Mouse (Mus musculus): ENCODE measurements around the gene Togaram2. TPM values are rescaled to one million over a fixed set of nuclear protein-coding genes. Genes with fewer than 3 reads are reported as not detected.
A peak's percentile ranks its signal among the peaks of the same experiment; 100 is the strongest.

Gene Togaram2
- total and polyA plus RNA-seq, 2 experiments from 2014 or later = 1.0 to 1.2 TPM

DNA sequence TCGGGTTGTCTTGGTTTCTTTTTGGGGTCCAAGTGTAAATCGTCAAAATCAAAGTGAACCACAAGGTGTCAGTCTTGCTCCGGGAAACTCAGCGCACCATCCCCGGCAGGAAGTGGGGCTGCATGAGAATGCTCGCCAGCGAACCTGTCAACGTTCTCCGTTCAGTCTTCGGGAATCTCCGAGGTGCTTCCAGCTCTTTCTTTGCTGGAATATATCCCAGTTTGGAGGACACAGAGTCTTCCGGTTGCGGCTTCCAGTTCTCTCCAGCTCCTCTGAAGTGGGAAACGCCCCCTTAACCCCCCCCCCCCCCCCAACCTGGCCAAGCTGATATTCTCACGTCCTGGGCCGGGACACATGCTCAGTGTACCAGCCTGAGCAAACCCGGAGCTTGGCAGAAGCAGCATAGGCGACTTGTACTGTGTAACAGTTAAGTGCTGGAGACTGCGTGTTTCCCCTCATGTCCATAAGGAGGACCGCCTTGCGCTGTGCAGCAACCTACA is 10.3 kb upstream of the Togaram2 start:
- H3K9ac ChIP-seq (replicated peaks; ENCODE audit: low read length) = no peak overlapping the region
- H3K27me3 ChIP-seq (ENCODE audit: insufficient read depth, low read length) = no peaks in the 10 kb centered on the region
- ATAC-seq = peak; percentile 90
- H3K4me2 ChIP-seq (ENCODE audit: low read depth, low read length) = peak overlapping the region; percentile 59
- peak; percentile 83 for TF ChIP-seq CTCF (IDR thresholded peaks at IDR 0.05; ENCODE audit: low read depth)
- no peak overlapping the region for H3K27ac ChIP-seq
- peak; percentile 92 for DNase-seq (ENCODE audit: low spot score)
- 6% methylated on average over 21 of the region's 21 CpGs for WGBS
- peaks cover 3% of the 10 kb centered on the region; the same call in 1 of the 2 replicates for H3K36me3 ChIP-seq (ENCODE audit: insufficient read depth, low read length)
- no peaks in the 10 kb centered on the region for H3K4me1 ChIP-seq (ENCODE audit: insufficient read depth, low read length)
- peak overlapping the region; percentile 30 for H3K4me3 ChIP-seq (ENCODE audit: low read length)
- H3K9me3 ChIP-seq (ENCODE audit: low read length) = no peaks in the 10 kb centered on the region

DNA sequence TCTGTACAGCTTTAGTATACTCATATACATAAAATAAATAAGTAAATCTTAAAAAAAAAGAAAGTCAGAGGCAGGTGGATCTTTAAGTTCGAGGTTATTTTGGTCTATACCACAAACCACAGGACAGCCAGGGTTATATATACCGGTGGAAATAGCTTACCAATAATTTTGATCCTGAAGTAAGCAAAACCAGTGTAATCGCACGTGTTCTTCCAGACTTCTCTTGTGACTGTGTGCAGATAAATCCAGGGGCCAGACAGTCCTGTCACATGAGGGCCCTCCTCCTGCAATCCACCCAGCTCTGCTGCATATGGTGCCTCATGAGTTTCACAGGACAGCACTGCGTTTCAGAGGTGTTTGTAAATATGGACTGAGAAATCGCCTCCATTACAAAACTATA is 9.6 kb upstream of the Togaram2 start:
- DNase-seq (ENCODE audit: low spot score) (no peak), ATAC-seq (no peak)
- Histone ChIP-seq H3K4me2 (ENCODE audit: low read depth, low read length) (no peak overlapping the region), H3K4me1 (ENCODE audit: insufficient read depth, low read length) (no peaks in the 10 kb centered on the region), H3K27ac (no peak overlapping the region), H3K9ac (replicated peaks; ENCODE audit: low read length) (no peak overlapping the region), H3K4me3 (ENCODE audit: low read length) (no peak overlapping the region), H3K36me3 (ENCODE audit: insufficient read depth, low read length) (no peaks in the 10 kb centered on the region), H3K9me3 (ENCODE audit: low read length) (no peaks in the 10 kb centered on the region), H3K27me3 (ENCODE audit: insufficient read depth, low read length) (no peaks in the 10 kb centered on the region)
- WGBS = 90% methylated on average over 6 of the region's 6 CpGs
- TF ChIP-seq CTCF (IDR thresholded peaks at IDR 0.05; ENCODE audit: low read depth) = no peak

DNA sequence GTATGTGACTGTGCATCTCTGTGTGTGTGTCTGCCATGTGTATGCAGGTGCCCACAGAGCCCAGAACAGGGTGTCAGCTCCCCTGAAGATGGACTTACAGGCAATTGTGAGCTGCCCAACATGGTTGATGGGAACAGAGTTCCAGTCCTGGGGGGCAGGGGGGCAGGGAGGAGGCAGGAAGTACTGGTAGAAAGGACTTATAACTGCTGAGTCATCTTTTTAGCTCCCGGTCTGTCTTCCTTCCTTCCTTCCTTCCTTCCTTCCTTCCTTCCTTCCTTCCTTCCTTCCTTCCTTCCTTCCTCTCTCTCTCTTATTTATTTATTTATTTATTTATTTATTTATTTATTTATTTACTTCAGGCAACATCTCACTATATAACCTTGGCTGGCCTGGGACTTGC is 8.9 kb upstream of the Togaram2 start:
- DNase-seq (ENCODE audit: low spot score) (no peak), ATAC-seq (no peak)
- H3K36me3 ChIP-seq (ENCODE audit: insufficient read depth, low read length) = no peaks in the 10 kb centered on the region
- no peak overlapping the region for H3K4me2 ChIP-seq (ENCODE audit: low read depth, low read length)
- no peak overlapping the region for H3K9ac ChIP-seq (replicated peaks; ENCODE audit: low read length)
- no peak overlapping the region for H3K4me3 ChIP-seq (ENCODE audit: low read length)
- TF ChIP-seq CTCF (IDR thresholded peaks at IDR 0.05; ENCODE audit: low read depth) = no peak
- no peaks in the 10 kb centered on the region for H3K4me1 ChIP-seq (ENCODE audit: insufficient read depth, low read length)
- H3K9me3 ChIP-seq (ENCODE audit: low read length) = no peaks in the 10 kb centered on the region
- 94% methylated on average over 1 of the region's 1 CpGs for WGBS
- H3K27ac ChIP-seq = no peak overlapping the region
- H3K27me3 ChIP-seq (ENCODE audit: insufficient read depth, low read length) = no peaks in the 10 kb centered on the region

DNA sequence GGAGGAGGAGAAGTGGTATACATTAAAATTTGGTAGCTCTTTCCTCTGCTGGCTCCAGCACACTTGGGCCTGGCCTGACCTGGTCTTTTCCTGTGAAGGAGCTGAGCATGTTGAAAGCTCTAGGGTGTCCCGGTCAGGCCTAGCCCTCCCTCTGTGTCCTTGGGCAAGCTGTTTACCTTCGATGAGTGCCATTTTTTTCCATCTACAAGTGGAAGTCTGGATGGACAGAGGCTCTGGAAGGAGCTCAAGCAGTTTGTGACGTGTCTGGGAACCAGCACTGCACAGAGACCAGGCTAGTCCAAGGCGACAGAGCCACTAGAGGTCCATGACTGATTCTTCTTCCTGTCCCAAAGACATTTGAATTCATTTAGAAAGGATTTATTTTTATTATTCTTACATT is 7.9 kb upstream of the Togaram2 start:
- H3K4me3 ChIP-seq (ENCODE audit: low read length) = no peak overlapping the region
- no peaks in the 10 kb centered on the region for H3K9me3 ChIP-seq (ENCODE audit: low read length)
- H3K27me3 ChIP-seq (ENCODE audit: insufficient read depth, low read length) = no peaks in the 10 kb centered on the region
- TF ChIP-seq CTCF (IDR thresholded peaks at IDR 0.05; ENCODE audit: low read depth) = no peak
- no peak overlapping the region for H3K4me2 ChIP-seq (ENCODE audit: low read depth, low read length)
- no peak for ATAC-seq
- H3K4me1 ChIP-seq (ENCODE audit: insufficient read depth, low read length) = no peaks in the 10 kb centered on the region
- 84% methylated on average over 4 of the region's 4 CpGs for WGBS
- DNase-seq (ENCODE audit: low spot score) = no peak
- H3K36me3 ChIP-seq (ENCODE audit: insufficient read depth, low read length) = no peaks in the 10 kb centered on the region
- H3K9ac ChIP-seq (replicated peaks; ENCODE audit: low read length) = no peak overlapping the region
- H3K27ac ChIP-seq = no peak overlapping the region

DNA sequence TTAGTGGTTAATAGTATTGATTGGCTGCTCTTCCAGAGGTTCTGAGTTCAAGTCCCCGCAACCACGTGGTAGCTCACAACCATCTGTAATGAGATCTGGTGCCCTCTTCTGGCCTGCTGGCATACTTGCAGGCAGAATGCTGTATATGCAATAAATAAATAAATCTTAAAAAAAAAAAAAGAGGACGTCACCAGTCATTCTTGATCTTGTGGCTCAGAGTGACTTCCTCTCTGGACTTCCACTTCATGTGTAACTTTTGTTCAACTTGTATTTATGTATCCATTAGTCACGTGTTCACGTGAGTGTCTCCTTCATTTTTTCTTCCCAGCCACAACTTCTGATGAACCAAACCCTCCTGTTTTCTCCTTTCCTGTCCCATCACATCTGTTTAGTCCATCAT is 3.5 kb upstream of the Togaram2 start:
- 88% methylated on average over 5 of the region's 5 CpGs for WGBS
- DNase-seq (ENCODE audit: low spot score) (no peak), ATAC-seq (no peak)
- TF ChIP-seq CTCF (IDR thresholded peaks at IDR 0.05; ENCODE audit: low read depth) = peak; percentile 14; the same call in 1 of the 2 replicates
- H3K9ac ChIP-seq (replicated peaks; ENCODE audit: low read length) = no peak overlapping the region
- H3K4me2 ChIP-seq (ENCODE audit: low read depth, low read length) = no peak overlapping the region
- no peak overlapping the region for H3K4me3 ChIP-seq (ENCODE audit: low read length)
- H3K27me3 ChIP-seq (ENCODE audit: insufficient read depth, low read length) = no peaks in the 10 kb centered on the region
- no peaks in the 10 kb centered on the region; the same call in 1 of the 2 replicates for H3K4me1 ChIP-seq (ENCODE audit: insufficient read depth, low read length)
- no peaks in the 10 kb centered on the region for H3K9me3 ChIP-seq (ENCODE audit: low read length)
- H3K27ac ChIP-seq = no peak overlapping the region
- no peaks in the 10 kb centered on the region for H3K36me3 ChIP-seq (ENCODE audit: insufficient read depth, low read length)

DNA sequence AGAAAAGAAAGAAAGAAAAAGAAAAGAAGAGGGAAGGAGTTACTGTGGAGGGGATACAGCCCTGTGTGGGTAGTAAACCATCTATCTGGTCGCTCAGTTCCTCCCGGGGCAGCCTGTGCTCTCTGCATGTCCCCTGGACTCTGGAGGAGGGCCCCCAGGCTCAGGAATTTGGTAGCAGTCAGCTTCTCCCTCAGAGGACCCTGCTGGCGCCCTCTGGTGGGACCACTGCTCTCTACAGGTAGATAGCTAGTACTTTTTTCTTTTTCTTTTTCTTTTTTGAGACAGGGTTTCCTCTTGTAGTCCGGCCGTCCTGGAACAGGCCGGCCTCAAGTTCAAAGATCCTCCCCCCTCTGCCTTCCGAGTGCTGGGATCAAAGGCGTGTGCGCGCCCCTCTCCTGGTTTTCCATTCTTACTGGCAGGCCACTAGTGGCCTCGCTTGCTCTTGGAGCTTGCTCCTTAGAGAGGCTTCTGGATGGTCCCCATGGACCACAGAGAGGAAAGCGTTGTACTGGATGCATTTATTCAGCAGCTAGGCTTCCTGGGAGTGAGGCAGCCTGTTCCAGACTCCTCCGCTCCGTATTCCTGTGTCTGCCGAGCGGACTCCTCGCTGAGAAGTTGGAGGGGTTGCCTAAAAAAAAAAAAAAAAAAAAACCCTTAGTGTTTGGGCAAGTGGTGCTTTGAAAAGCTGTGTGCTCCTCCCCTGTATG is 1.1 kb upstream of the Togaram2 start:
- Histone ChIP-seq H3K9ac (replicated peaks; ENCODE audit: low read length) (no peak overlapping the region), H3K4me1 (ENCODE audit: insufficient read depth, low read length) (peaks cover 5% of the 10 kb centered on the region; the same call in 1 of the 2 replicates), H3K27me3 (ENCODE audit: insufficient read depth, low read length) (no peaks in the 10 kb centered on the region), H3K4me3 (ENCODE audit: low read length) (no peak overlapping the region), H3K4me2 (ENCODE audit: low read depth, low read length) (no peak overlapping the region), H3K9me3 (ENCODE audit: low read length) (no peaks in the 10 kb centered on the region), H3K36me3 (ENCODE audit: insufficient read depth, low read length) (no peaks in the 10 kb centered on the region), H3K27ac (no peak overlapping the region)
- peak; percentile 58 for TF ChIP-seq CTCF (IDR thresholded peaks at IDR 0.05; ENCODE audit: low read depth)
- no peak for ATAC-seq
- WGBS = 47% methylated on average over 17 of the region's 17 CpGs
- peak; percentile 38 for DNase-seq (ENCODE audit: low spot score)

DNA sequence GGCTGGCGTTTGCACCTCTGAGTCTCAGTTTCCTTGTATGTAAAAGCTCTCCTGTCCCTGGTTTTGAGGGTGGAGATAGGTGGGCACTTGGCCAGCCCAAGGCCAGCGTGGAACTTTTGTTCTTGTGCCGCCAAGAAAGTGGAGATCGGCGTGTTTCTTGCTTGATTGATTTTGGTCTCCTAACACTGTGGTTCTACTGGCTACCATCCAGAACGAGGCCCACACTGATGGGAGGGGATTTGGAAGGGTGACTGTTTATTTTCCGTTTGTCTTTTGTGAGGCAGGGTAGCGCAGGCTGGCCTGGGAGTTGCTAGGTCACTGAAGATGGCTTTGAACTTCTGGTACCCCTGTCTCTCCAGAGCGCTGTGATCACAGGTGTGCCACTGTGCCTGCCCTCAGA is 875 bp downstream of the Togaram2 start:
- DNase-seq (ENCODE audit: low spot score) = peak; percentile 57
- no peak for TF ChIP-seq CTCF (IDR thresholded peaks at IDR 0.05; ENCODE audit: low read depth)
- Histone ChIP-seq H3K9me3 (ENCODE audit: low read length) (no peaks in the 10 kb centered on the region), H3K4me2 (ENCODE audit: low read depth, low read length) (no peak overlapping the region), H3K4me1 (ENCODE audit: insufficient read depth, low read length) (peaks cover 5% of the 10 kb centered on the region; the same call in 1 of the 2 replicates), H3K4me3 (ENCODE audit: low read length) (no peak overlapping the region), H3K27me3 (ENCODE audit: insufficient read depth, low read length) (no peaks in the 10 kb centered on the region), H3K36me3 (ENCODE audit: insufficient read depth, low read length) (no peaks in the 10 kb centered on the region), H3K9ac (replicated peaks; ENCODE audit: low read length) (no peak overlapping the region), H3K27ac (no peak overlapping the region)
- no peak for ATAC-seq
- 29% methylated on average over 9 of the region's 9 CpGs for WGBS
